Mouse (Mus musculus) lung, adult 2 months (tissue): Measurements from ENCODE around the gene Erich6.
"Not testable (repeated sequence)": the region's sequence is repeated elsewhere in the genome, so short reads cannot be mapped to it uniquely, and the experiment has no call there.

ENCODE experiments used
- CTCF ChIP-seq: fragments of 200-500 bp; IDR thresholded peaks from 2 replicates; pipeline ENCODE4 v1.5.1; 2011; ENCODE audit warnings: mild to moderate bottlenecking, low read length, control low read depth; ENCODE audit not compliant: insufficient read depth
- POLR2A ChIP-seq: fragments of 200-500 bp; IDR thresholded peaks from 2 replicates; pipeline ENCODE4 v1.6.1; 2011; ENCODE audit warnings: low read depth, mild to moderate bottlenecking, control low read depth, low read length, borderline replicate concordance; ENCODE audit errors: extremely low read depth

DNA sequence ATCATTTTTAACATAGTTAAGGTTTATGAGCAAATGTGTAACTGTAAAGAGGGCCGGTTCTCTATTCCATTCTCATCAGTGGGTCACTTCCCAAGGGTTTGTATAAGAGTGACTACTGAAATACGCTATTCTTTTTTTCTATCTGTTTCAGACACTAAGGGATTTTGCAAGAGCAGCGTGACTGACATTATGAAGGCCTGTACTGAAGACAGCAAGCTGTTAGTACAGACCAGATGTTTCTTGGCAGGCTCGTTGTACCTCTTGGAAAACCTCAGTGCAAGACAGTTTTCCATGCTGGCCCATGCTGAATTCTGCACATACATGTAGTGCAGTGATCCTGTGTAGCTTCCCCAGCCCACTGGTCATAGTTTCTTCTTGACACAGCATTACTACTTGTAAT is 46.5 kb downstream of the Erich6 start:
- TF ChIP-seq POLR2A, CTCF: not testable (repeated sequence)
